Mouse (Mus musculus) right cerebral cortex, postnatal 10 days (tissue): ENCODE measurements around the gene Kl.

ENCODE experiments used
- DNase-seq, 2 experiments: peaks; one replicate each; pipeline ENCODE4 v3.0.0; 2021; ENCODE audit warnings: low spot score in 2 of 2

The Kl gene

DNA sequence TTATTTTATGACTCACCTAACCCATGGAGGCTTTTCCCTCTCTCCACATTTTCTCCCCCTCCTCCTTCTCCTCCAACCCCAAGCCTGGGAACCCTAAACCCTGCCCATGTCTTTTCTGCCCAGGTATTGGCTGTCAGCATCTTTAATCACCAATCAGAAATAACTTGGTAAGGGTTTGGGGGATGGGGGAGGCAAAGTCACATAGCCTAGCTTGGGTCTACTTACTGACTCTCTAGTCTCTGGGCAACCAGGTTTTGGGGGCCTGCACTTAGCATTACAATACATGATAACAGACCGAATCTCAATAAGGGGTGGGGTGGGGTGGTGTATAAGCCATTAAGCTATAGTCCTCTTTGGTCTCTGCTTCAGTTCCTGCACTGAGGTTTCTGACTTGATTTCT, 10.3 kb downstream of the Kl start:
- DNase-seq: no peak

DNA sequence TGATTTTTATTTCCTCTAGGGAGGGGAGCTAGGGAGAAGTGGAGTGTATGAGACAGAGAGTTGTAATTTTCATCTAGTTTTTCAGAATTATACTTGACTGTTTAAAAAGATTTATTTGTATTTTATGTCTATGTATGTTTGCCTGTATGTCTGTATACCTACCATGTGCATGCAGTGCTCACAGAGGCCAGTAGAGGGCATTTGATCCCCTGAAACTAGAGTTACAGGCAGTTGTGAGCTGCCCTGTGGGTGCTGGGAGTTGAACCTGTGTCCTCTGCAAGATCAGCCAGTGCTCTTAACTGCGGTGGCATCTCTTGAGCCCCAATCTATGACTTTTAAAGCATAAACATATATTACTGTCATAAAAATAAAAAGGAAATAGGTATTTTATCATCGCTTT, 15.5 kb downstream of the Kl start:
- DNase-seq: no peak

DNA sequence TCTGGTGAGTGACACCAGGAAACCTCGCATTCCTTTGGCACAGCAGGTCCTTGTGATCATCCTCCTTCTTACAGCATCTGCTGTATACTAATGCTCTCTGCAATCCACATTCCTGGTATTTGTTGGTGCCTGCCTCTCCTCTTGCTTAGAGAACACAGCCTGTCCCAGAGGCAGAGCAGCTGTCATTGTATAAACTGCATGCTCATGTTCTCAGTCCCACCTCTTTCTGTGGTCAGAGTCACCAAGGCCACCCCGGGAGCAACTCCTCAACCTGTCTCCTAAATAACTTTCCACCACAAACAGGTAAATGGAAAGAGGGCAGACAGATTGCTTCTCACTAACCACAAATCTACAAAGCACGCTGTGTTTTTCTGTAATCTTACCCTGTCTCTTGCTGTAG, 18.1 kb downstream of the Kl start:
- no peak for DNase-seq

- no peak for DNase-seq
These were observed 18.7 kb downstream of the Kl start for GRCm38 (mm10) chr5:150971126-150971525.

- no peak for DNase-seq
These were observed 21.8 kb downstream of the Kl start for GRCm38 (mm10) chr5:150974226-150974625.

- DNase-seq: no peak
These were observed 25.1 kb downstream of the Kl start for GRCm38 (mm10) chr5:150977383-150977958.

DNA sequence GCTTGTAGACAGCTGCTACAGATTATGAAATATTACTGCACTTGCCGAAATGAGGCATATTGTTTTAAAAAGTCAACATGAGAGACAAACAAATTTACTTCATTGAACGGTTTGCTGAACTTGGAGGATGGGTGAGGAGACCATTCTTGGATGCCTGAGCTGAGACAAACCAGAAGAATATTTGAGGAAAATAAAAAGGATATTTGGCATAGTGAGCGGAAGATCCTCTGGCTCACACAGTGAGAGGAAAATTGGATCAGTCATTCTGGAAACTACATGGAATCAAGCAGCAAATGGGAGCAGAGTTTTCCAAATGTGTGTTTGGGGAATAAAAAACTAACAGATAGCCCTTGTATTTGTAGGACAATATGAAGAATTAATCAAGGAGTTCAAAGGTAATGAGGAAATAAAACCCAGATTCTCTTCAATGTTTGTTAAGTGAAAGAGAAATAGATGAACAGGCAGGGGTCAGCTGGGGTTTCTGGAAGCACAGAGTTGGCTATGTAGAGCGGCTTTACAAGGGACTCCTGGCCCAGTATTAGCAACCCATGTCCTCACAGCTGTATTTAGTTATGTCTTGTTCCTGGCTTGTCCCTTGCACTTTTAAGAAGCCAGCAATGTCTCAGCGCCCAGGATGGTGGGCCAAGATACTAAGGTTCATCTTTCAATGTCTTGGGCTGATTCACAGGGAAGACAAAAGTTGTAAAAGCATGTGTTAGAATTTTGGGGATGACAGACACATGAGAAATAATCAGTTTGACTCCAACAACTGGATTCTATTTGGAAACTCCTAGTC, 27.1 kb downstream of the Kl start:
- no peak for DNase-seq

GRCm38 (mm10) chr5:150982082-150982481, 29.7 kb downstream of the Kl start:
- no peak for DNase-seq

GRCm38 (mm10) chr5:150994096-150994495, 41.7 kb downstream of the Kl start:
- DNase-seq: no peak

- DNase-seq: no peak
These were observed 44.2 kb downstream of the Kl start for GRCm38 (mm10) chr5:150996586-150996985.

GRCm38 (mm10) chr5:151001111-151001510, 48.7 kb downstream of the Kl start:
- no peak for DNase-seq

DNA sequence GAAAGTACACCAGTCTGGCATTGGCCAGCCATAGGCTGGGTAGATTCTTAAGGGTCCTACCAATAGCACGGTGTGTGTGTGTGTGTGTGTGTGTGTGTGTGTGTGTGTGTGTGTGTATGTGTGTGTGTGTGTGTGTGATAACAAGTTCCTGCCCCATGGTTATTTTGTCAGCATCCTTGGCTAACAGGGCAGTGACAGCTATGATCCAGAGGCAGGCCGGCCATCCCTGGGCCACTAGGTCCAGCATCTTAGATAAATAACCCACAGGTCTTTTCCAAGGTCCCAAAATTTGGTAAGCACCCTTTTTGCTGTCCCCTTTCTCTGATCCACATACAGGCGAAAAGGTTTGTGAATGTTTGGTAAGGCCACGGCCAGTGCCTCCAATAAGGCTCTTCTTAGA, 49.6 kb downstream of the Kl start:
- no peak for DNase-seq

GRCm38 (mm10) chr5:151004216-151004755, 51.9 kb downstream of the Kl start:
- no peak for DNase-seq

DNA sequence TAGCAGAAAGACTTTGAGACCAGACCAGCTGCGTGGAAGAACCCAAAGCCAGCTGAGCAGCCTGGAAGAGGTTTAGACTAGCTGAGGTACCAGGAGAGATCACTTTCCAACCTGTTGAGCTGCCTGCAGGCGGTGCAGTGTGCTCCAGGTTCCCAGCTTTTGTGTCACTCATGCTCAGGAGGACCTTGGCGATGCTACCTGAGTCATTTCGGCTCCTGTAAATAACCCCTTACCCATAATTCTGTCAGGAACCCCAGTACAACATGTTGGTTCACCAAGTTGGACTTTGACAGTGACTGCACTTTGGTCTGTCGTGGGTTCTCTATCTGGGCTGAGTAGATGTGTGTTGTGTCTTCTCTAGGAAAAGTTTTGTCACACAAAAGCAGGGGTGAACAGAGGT, 66.0 kb downstream of the Kl start:
- no peak for DNase-seq

- DNase-seq: no peak
These were observed 66.6 kb downstream of the Kl start for GRCm38 (mm10) chr5:151018959-151019358.

GRCm38 (mm10) chr5:151020031-151020820, 67.8 kb downstream of the Kl start:
- DNase-seq: no peak

GRCm38 (mm10) chr5:151020831-151021230, 68.4 kb downstream of the Kl start:
- no peak for DNase-seq

DNA sequence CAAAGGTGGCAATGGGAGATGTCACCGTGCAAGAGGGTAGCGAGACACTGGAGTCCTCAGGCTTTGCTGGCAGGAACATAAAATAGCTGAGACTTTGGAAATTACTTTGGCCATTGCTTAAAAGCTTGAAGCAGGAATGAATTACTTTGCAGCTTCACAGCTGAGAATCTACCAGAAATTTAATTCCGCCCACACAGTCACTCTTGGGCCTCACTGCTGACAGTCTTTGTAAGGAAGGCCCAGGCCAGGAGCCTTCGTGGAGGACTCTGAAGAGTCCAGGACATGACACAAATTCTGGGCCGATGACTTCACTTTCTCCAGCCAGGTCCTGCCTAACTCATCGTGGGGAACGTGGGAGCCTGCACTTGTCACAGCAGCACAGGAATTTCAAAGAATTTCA, 69.6 kb downstream of the Kl start:
- peak; percentile 46 to 60 for DNase-seq

DNA sequence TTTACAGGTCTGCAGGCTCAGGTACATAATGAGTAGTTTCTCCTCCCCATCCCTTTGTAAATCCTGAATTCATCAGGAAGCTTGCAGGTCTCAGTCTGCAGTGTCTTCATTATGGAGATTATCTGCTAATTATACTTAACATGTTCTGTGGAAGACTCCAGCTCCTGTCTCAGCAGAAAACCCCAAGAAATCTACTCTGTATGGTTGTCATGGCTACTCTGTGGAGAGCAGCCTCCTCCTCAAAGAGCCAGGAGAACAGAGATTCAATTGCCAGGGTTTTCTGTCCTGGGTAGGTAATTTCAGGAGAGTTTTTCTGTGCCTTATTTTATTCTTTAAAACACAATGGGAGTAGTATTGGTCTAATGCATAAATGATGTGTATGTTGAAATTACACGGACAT, 70.5 kb downstream of the Kl start:
- peak in 1 of 2 experiments; percentile 57 for DNase-seq

- peak; percentile 63 to 67 for DNase-seq
These were observed 71.1 kb downstream of the Kl start for GRCm38 (mm10) chr5:151023461-151023860.

DNA sequence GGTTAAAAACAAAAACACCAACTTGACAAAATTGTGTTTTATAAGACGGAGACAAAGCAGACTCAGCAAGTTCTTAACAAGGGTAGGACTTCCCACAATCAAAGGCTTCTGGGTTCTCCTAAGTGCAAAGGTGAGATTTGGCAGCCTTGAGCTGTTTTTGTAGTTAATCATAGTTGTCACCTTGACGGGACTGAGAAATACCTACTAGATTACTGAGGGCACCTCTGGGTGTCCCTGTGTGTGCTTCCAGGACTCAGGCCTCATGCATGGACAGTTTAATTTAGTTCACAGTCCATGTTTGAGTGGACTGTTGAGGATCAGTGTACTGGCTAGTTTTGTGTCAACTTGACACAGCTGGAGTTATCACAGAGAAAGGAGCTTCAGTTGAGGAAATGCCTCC, 72.1 kb downstream of the Kl start:
- no peak for DNase-seq

GRCm38 (mm10) chr5:151026069-151026468, 73.7 kb downstream of the Kl start:
- DNase-seq: no peak

DNA sequence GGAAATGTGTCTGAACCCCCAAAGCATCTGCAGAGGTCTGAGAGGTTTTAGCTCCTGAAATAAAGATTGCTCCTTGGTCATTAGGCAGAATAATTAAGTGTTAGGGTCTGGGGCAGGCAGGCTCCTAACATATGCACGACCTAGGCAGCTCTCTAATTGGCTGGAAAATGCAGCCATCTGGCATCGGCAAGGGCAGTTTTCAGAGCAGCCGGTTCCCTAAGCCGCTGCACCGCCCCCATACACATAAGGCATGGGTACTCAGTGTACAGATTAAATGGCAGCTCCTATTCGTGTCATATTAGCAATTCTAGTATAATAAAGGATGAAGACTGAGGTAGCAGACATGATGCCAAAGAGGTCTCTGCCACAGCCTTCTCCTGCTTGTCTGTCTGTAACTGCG, 74.8 kb downstream of the Kl start:
- no peak for DNase-seq
